Mouse (Mus musculus): Measurements from ENCODE around the gene Cep89. TPM values are rescaled to one million over a fixed set of nuclear protein-coding genes. Genes with fewer than 3 reads are reported as not detected.

Gene Cep89
- total RNA-seq (2014; rRNA removed) (3.2 TPM in 2 replicates), polyA plus RNA-seq (2012; rRNA removed) (3.3 and 5.0 TPM in 2 replicates)

DNA sequence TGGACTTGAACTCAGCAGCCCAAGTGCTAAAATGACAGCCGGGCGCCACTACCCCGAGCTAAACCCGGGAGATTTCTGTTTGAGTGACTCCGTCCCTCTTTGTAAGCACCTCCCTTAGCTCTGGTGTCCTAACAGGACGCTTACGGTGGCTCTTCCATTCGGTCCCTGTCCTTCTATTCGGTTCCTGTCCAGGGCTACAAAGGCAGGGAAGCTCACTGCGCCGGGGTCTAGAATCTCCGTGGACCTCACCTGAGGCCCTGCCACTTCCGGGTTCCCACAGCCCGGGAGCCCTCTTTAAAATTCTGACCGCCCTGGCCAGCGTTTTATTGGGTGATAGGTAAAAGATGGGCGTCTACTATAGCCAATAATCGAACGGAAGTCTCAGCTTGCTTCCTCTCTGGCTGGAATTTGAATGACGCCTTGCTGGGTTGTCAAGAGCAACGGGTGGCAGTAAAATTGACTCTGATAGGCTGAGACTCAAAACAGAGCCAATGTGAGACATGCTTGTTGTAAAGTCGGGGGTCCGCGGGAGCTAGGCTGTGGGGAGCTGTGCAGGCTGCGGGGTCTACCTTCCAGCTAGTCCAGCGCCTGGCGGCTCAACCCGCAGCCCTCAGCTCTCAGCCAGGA is at the start of gene Cep89, which contains the start of gene Faap24:
Gene Cep89, plus strand, starts transcription at position 494 of the 627 bp plus-strand sequence.
Gene Faap24, minus strand, starts transcription at position 295 of the 627 bp plus-strand sequence.
- TF ChIP-seq CTCF (IDR thresholded peaks at IDR 0.05; ENCODE audit: low read depth, low read length) = no peak
- TF ChIP-seq POLR2A (IDR thresholded peaks at IDR 0.05; ENCODE audit: extremely low read depth, insufficient read depth, low read length) = peak; percentile 52; the same call in 1 of the 2 replicates
- no peaks in the 10 kb centered on the region for H3K36me3 ChIP-seq (ENCODE audit: control insufficient read depth, insufficient read depth, low read length)
- peaks cover 6% of the 10 kb centered on the region; the same call in 1 of the 2 replicates for H3K4me1 ChIP-seq (ENCODE audit: control insufficient read depth, insufficient read depth, low read length)
- H3K27ac ChIP-seq (replicated peaks; ENCODE audit: insufficient read depth, low read depth, low read length) = no peak within 1 kb of the TSS
- H3K27me3 ChIP-seq (ENCODE audit: control insufficient read depth, insufficient read depth, low read length) = no peaks in the 10 kb centered on the region
- peak within 1 kb of the TSS; percentile 78 for H3K9ac ChIP-seq (ENCODE audit: low read depth, low read length)
- under 1% methylated on average over 28 of the region's 28 CpGs for WGBS
- peak within 1 kb of the TSS; percentile 87 for H3K4me3 ChIP-seq (ENCODE audit: insufficient read depth, low read depth, low read length)
- DNase-seq (ENCODE audit: extremely low read depth, low read depth, low spot score) = peak; percentile 96
- H3K79me2 ChIP-seq (ENCODE audit: control insufficient read depth, insufficient read depth, low read length) = no peaks in the 10 kb centered on the region

DNA sequence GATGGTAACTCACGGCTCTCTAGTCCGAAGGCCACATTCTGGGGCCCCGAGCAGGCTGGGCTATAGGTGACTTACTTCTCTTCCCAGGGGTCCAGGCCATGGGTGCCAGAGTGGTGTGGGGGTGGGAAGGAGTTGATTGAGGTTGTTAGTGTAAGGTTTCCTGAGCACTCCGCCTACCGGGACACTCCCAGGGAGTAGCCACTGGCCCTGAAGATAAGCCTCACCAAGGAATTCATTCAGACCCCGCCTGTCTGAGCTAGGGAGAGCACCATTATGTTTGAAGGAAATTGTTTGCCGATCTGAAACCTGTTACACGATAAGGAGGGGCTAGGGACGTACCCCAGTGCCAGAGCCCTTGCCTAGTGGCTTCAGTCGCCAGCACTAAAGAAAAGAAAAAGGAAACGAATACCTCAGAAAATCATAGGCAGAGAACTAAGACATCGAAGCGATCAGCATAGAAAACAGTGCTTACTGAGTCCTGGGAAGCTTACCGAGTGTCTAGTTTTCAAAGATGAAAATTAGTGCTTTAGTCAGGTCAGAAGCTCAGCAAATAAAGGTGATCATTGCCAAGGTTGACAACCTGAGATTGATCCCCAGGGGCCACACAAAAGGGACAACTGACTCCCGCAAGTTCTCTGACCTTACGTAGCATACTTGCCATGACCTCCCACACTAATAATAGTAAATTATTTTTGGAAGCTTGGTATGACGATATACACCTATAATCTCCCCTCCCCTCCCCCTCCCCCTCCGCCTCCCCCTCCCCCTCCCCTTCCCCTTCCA is 48.7 kb upstream of the Cep89 start:
- TF ChIP-seq POLR2A (IDR thresholded peaks at IDR 0.05; ENCODE audit: extremely low read depth, insufficient read depth, low read length) (no peak), CTCF (IDR thresholded peaks at IDR 0.05; ENCODE audit: low read depth, low read length) (no peak)
- 27% methylated on average over 18 of the region's 18 CpGs for WGBS
- DNase-seq (ENCODE audit: extremely low read depth, low read depth, low spot score) = peak; percentile 91
- H3K27me3 ChIP-seq (ENCODE audit: control insufficient read depth, insufficient read depth, low read length) = no peaks in the 10 kb centered on the region
- peaks cover 24% of the 10 kb centered on the region for H3K4me1 ChIP-seq (ENCODE audit: control insufficient read depth, insufficient read depth, low read length)
- H3K9ac ChIP-seq (ENCODE audit: low read depth, low read length) = peak overlapping the region; percentile 61
- H3K4me3 ChIP-seq (ENCODE audit: insufficient read depth, low read depth, low read length) = no peak overlapping the region
- no peaks in the 10 kb centered on the region for H3K36me3 ChIP-seq (ENCODE audit: control insufficient read depth, insufficient read depth, low read length)
- peak overlapping the region; percentile 93 for H3K27ac ChIP-seq (replicated peaks; ENCODE audit: insufficient read depth, low read depth, low read length)
- peaks cover 22% of the 10 kb centered on the region for H3K79me2 ChIP-seq (ENCODE audit: control insufficient read depth, insufficient read depth, low read length)

GRCm38 (mm10) chr7:35349022-35349421 is 47.8 kb upstream of the Cep89 start:
- WGBS = 32% methylated on average over 4 of the region's 4 CpGs
- Histone ChIP-seq H3K4me1 (ENCODE audit: control insufficient read depth, insufficient read depth, low read length) (peaks cover 24% of the 10 kb centered on the region), H3K9ac (ENCODE audit: low read depth, low read length) (no peak overlapping the region), H3K36me3 (ENCODE audit: control insufficient read depth, insufficient read depth, low read length) (no peaks in the 10 kb centered on the region), H3K4me3 (ENCODE audit: insufficient read depth, low read depth, low read length) (no peak overlapping the region), H3K79me2 (ENCODE audit: control insufficient read depth, insufficient read depth, low read length) (peaks cover 28% of the 10 kb centered on the region), H3K27ac (replicated peaks; ENCODE audit: insufficient read depth, low read depth, low read length) (peak overlapping the region; percentile 76), H3K27me3 (ENCODE audit: control insufficient read depth, insufficient read depth, low read length) (no peaks in the 10 kb centered on the region)
- TF ChIP-seq POLR2A (IDR thresholded peaks at IDR 0.05; ENCODE audit: extremely low read depth, insufficient read depth, low read length) = no peak
- TF ChIP-seq CTCF (IDR thresholded peaks at IDR 0.05; ENCODE audit: low read depth, low read length) = no peak
- peak; percentile 71 for DNase-seq (ENCODE audit: extremely low read depth, low read depth, low spot score)

DNA sequence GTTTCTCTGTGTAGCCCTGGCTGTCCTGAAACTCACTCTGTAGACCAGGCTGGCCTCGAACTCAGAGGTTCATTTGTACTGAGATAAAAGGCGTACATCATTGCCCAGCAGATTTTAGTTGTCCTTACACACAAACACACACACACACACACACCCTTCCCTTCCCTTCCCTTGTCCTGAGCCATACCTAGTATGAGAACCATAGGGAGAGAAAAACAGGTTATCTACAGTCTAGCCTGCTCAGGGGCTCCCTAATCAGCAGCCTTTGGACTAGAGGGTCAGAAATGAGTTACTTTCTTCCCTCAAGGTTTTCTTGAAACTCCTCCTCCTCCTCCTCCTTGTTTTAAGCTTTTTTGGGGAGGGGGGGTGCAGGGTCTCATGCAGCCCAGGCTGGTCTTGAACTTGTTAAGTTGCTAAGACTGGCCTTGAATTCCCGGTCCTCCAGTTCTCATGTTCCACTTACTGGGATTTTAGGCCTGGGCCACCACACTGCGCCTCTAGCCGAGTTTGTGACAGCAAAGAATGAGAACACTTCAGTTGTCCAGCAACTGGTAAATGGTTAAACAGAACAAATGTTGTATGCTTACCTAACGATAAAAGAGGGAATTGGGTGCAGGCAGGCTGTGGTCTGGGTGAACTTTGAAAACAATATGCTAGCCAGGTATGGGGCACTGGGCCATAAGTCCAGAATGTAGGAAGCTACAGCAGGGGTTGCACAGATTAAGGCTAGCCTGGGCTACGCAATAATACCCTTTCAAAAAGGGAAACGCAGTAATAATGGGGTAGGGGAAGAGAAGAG is 46.8 kb upstream of the Cep89 start:
- 25% methylated on average over 8 of the region's 8 CpGs for WGBS
- H3K27ac ChIP-seq (replicated peaks; ENCODE audit: insufficient read depth, low read depth, low read length) = peak overlapping the region; percentile 75
- peak overlapping the region; percentile 29; the same call in 1 of the 2 replicates for H3K9ac ChIP-seq (ENCODE audit: low read depth, low read length)
- peak; percentile 96 for DNase-seq (ENCODE audit: extremely low read depth, low read depth, low spot score)
- peaks cover 24% of the 10 kb centered on the region for H3K4me1 ChIP-seq (ENCODE audit: control insufficient read depth, insufficient read depth, low read length)
- no peak overlapping the region for H3K4me3 ChIP-seq (ENCODE audit: insufficient read depth, low read depth, low read length)
- no peak for TF ChIP-seq CTCF (IDR thresholded peaks at IDR 0.05; ENCODE audit: low read depth, low read length)
- TF ChIP-seq POLR2A (IDR thresholded peaks at IDR 0.05; ENCODE audit: extremely low read depth, insufficient read depth, low read length) = no peak
- peaks cover 24% of the 10 kb centered on the region for H3K79me2 ChIP-seq (ENCODE audit: control insufficient read depth, insufficient read depth, low read length)
- no peaks in the 10 kb centered on the region for H3K36me3 ChIP-seq (ENCODE audit: control insufficient read depth, insufficient read depth, low read length)
- no peaks in the 10 kb centered on the region for H3K27me3 ChIP-seq (ENCODE audit: control insufficient read depth, insufficient read depth, low read length)

GRCm38 (mm10) chr7:35351155-35351554 is 45.7 kb upstream of the Cep89 start:
- Histone ChIP-seq H3K27ac (replicated peaks; ENCODE audit: insufficient read depth, low read depth, low read length) (no peak overlapping the region), H3K36me3 (ENCODE audit: control insufficient read depth, insufficient read depth, low read length) (no peaks in the 10 kb centered on the region), H3K4me3 (ENCODE audit: insufficient read depth, low read depth, low read length) (no peak overlapping the region), H3K4me1 (ENCODE audit: control insufficient read depth, insufficient read depth, low read length) (peaks cover 24% of the 10 kb centered on the region), H3K27me3 (ENCODE audit: control insufficient read depth, insufficient read depth, low read length) (no peaks in the 10 kb centered on the region), H3K9ac (ENCODE audit: low read depth, low read length) (no peak overlapping the region), H3K79me2 (ENCODE audit: control insufficient read depth, insufficient read depth, low read length) (peaks cover 21% of the 10 kb centered on the region)
- 86% methylated on average over 3 of the region's 3 CpGs for WGBS
- TF ChIP-seq CTCF (IDR thresholded peaks at IDR 0.05; ENCODE audit: low read depth, low read length) (no peak), POLR2A (IDR thresholded peaks at IDR 0.05; ENCODE audit: extremely low read depth, insufficient read depth, low read length) (no peak)
- DNase-seq (ENCODE audit: extremely low read depth, low read depth, low spot score) = no peak
